In genomic region chr15:79348651-79349050, GRCm38 (mm10) we compare ENCODE assay signal across 8 mouse cellular contexts. TPM values are rescaled to one million over a fixed set of nuclear protein-coding genes. Genes with fewer than 3 reads are reported as not detected.
A peak's percentile ranks its signal among the peaks of the same experiment; 100 is the strongest.
DNase-seq lines count a peak whose midpoint lies in the region; ATAC-seq and TF ChIP-seq lines count a peak whose summit lies in the region.

No protein-coding gene starts in this region.

- peaks cover 27% of the 10 kb centered on the region for H3K4me1 ChIP-seq in kidney, embryonic 16.5 days (ENCODE audit: insufficient read depth, low read length)
- peaks cover 7% of the 10 kb centered on the region; the same call in 1 of the 2 replicates for H3K4me1 ChIP-seq in embryonic facial prominence, embryonic 11.5 days (ENCODE audit: control insufficient read depth, insufficient read depth, low read length)
- peaks cover 13% of the 10 kb centered on the region for H3K4me1 ChIP-seq in intestine, embryonic 14.5 days (replicated peaks; ENCODE audit: control insufficient read depth, insufficient read depth, low read length)
- no peaks in the 10 kb centered on the region for H3K4me1 ChIP-seq in midbrain, postnatal 0 days (ENCODE audit: insufficient read depth, low read length)

- no peak for DNase-seq in kidney, adult 9 months
- DNase-seq in embryonic facial prominence, embryonic 11.5 days (ENCODE audit: low spot score) = no peak
- no peak for DNase-seq in intestine, embryonic 14.5 days (ENCODE audit: low spot score)
- no peak for DNase-seq in midbrain, postnatal 0 days (ENCODE audit: low spot score)
- no peak for DNase-seq in adrenal gland, postnatal 25 days
- DNase-seq in thymus, postnatal 4 days = no peak
- DNase-seq in lung, postnatal 10 days = no peak

- peak overlapping the region; percentile 93; the same call in 1 of the 2 replicates for H3K27ac ChIP-seq in kidney, embryonic 16.5 days (ENCODE audit: low read length)
- no peak overlapping the region for H3K27ac ChIP-seq in embryonic facial prominence, embryonic 11.5 days (replicated peaks; ENCODE audit: low read depth, low read length)
- peak overlapping the region; percentile 99; the same call in 1 of the 2 replicates for H3K27ac ChIP-seq in intestine, embryonic 14.5 days (ENCODE audit: low read depth)
- H3K27ac ChIP-seq in midbrain, postnatal 0 days (ENCODE audit: low read depth, low read length) = no peak overlapping the region

- 49% methylated on average over 8 of the region's 8 CpGs for WGBS in kidney, embryonic 16.5 days
- 69% methylated on average over 8 of the region's 8 CpGs for WGBS in embryonic facial prominence, embryonic 11.5 days
- WGBS in intestine, embryonic 14.5 days = 45% methylated on average over 8 of the region's 8 CpGs
- WGBS in midbrain, postnatal 0 days = 72% methylated on average over 8 of the region's 8 CpGs

- no peaks in the 10 kb centered on the region for H3K36me3 ChIP-seq in kidney, embryonic 16.5 days (ENCODE audit: insufficient read depth, low read length)
- H3K36me3 ChIP-seq in embryonic facial prominence, embryonic 11.5 days (replicated peaks; ENCODE audit: control insufficient read depth, insufficient read depth, low read depth, low read length) = no peaks in the 10 kb centered on the region
- H3K36me3 ChIP-seq in intestine, embryonic 14.5 days (ENCODE audit: control insufficient read depth, insufficient read depth, low read length) = no peaks in the 10 kb centered on the region
- no peaks in the 10 kb centered on the region for H3K36me3 ChIP-seq in midbrain, postnatal 0 days (ENCODE audit: insufficient read depth, low read length)

- H3K4me3 ChIP-seq in kidney, embryonic 16.5 days (ENCODE audit: low read length) = peak overlapping the region; percentile 69
- peak overlapping the region; percentile 77; the same call in 1 of the 2 replicates for H3K4me3 ChIP-seq in embryonic facial prominence, embryonic 11.5 days (ENCODE audit: low read depth, low read length)
- peak overlapping the region; percentile 73 for H3K4me3 ChIP-seq in intestine, embryonic 14.5 days (ENCODE audit: low read depth, low read length)
- peak overlapping the region; percentile 69 for H3K4me3 ChIP-seq in midbrain, postnatal 0 days (ENCODE audit: low read depth, low read length)

- H3K27me3 ChIP-seq in kidney, embryonic 16.5 days (ENCODE audit: insufficient read depth, low read length) = no peaks in the 10 kb centered on the region; the same call in 1 of the 2 replicates
- H3K27me3 ChIP-seq in embryonic facial prominence, embryonic 11.5 days (ENCODE audit: control insufficient read depth, insufficient read depth, low read length) = no peaks in the 10 kb centered on the region; the same call in 1 of the 2 replicates
- no peaks in the 10 kb centered on the region for H3K27me3 ChIP-seq in intestine, embryonic 14.5 days (replicated peaks; ENCODE audit: control insufficient read depth, insufficient read depth, low read length)
- H3K27me3 ChIP-seq in midbrain, postnatal 0 days (ENCODE audit: insufficient read depth, low read length) = 0 out of 2 replicates have a peak, but pooled peaks cover 6% of the 10 kb centered on the region

- TF ChIP-seq CTCF in midbrain, postnatal 0 days (IDR thresholded peaks at IDR 0.05) = no peak

- peak overlapping the region; percentile 98 for H3K4me2 ChIP-seq in kidney, embryonic 16.5 days (replicated peaks; ENCODE audit: low read depth, low read length)
- H3K4me2 ChIP-seq in embryonic facial prominence, embryonic 11.5 days (ENCODE audit: low read depth, low read length) = peak overlapping the region; percentile 97; the same call in 1 of the 2 replicates
- peak overlapping the region; percentile 82 for H3K4me2 ChIP-seq in intestine, embryonic 14.5 days (ENCODE audit: low read length)
- peak overlapping the region; percentile 93 for H3K4me2 ChIP-seq in midbrain, postnatal 0 days (ENCODE audit: low read depth, low read length, poor library complexity, severe bottlenecking)

- no peaks in the 10 kb centered on the region for H3K9me3 ChIP-seq in kidney, embryonic 16.5 days (ENCODE audit: low read length)
- H3K9me3 ChIP-seq in embryonic facial prominence, embryonic 11.5 days (replicated peaks; ENCODE audit: control insufficient read depth, low read length) = no peaks in the 10 kb centered on the region
- no peaks in the 10 kb centered on the region for H3K9me3 ChIP-seq in intestine, embryonic 14.5 days (ENCODE audit: control insufficient read depth, low read length)
- no peaks in the 10 kb centered on the region for H3K9me3 ChIP-seq in midbrain, postnatal 0 days (ENCODE audit: low read length)

- peak overlapping the region; percentile 76 for H3K9ac ChIP-seq in kidney, embryonic 16.5 days (replicated peaks; ENCODE audit: low read length)
- H3K9ac ChIP-seq in embryonic facial prominence, embryonic 11.5 days (replicated peaks; ENCODE audit: low read length) = peak overlapping the region; percentile 69; the same call in 1 of the 2 replicates
- H3K9ac ChIP-seq in intestine, embryonic 14.5 days (ENCODE audit: low read length) = peak overlapping the region; percentile 87
- no peak overlapping the region for H3K9ac ChIP-seq in midbrain, postnatal 0 days (replicated peaks; ENCODE audit: low read length, poor library complexity, severe bottlenecking)

- ATAC-seq in kidney, embryonic 16.5 days (ENCODE audit: low FRiP score, low TSS enrichment) = no peak; the same call in 1 of the 2 replicates
- ATAC-seq in embryonic facial prominence, embryonic 11.5 days (replicated peaks; ENCODE audit: insufficient number of reproducible peaks, low FRiP score, low TSS enrichment, low read depth) = peak; percentile 19; the same call in 1 of the 2 replicates
- 0 out of 2 replicates have a peak, but pooled peaks have one; percentile 5 for ATAC-seq in intestine, embryonic 14.5 days (replicated peaks; ENCODE audit: low FRiP score, low TSS enrichment, low read depth)
- ATAC-seq in midbrain, postnatal 0 days (ENCODE audit: low FRiP score) = 0 out of 2 replicates have a peak, but pooled peaks have one; percentile 13

RNA-seq across cellular contexts. Expression of gene Maff, which starts 2.2 kb away (rescaled TPM):
- 3.7 and 4.0 TPM in 2 replicates for polyA plus RNA-seq in kidney, embryonic 16.5 days (2015; fragmentation: Nextera tagmentation; extraction: Ambion mirVana)
- polyA plus RNA-seq in embryonic facial prominence, embryonic 11.5 days (2014; fragmentation: Nextera tagmentation; extraction: Ambion mirVana) = 2.2 and 2.5 TPM in 2 replicates
- polyA plus RNA-seq in intestine, embryonic 14.5 days (2014; fragmentation: Nextera tagmentation; extraction: Ambion mirVana) = 6.4 and 8.9 TPM in 2 replicates
- total RNA-seq in midbrain, postnatal 0 days (2014; rRNA removed) = 4.0 and 5.4 TPM in 2 replicates
- 0.93 and 1.2 TPM in 2 replicates for polyA plus RNA-seq in midbrain, postnatal 0 days (2015; fragmentation: Nextera tagmentation; extraction: Ambion mirVana)
- total RNA-seq in adrenal gland, postnatal 25 days (2021) = 2.2 and 3.1 TPM in 2 replicates

RNA-seq across cellular contexts. Expression of gene Pla2g6, which starts 20.5 kb away (rescaled TPM):
- 18.3 and 21.1 TPM in 2 replicates for polyA plus RNA-seq in kidney, embryonic 16.5 days (2015; fragmentation: Nextera tagmentation; extraction: Ambion mirVana)
- 11.8 and 15.1 TPM in 2 replicates for polyA plus RNA-seq in embryonic facial prominence, embryonic 11.5 days (2014; fragmentation: Nextera tagmentation; extraction: Ambion mirVana)
- 17.0 and 20.7 TPM in 2 replicates for polyA plus RNA-seq in intestine, embryonic 14.5 days (2014; fragmentation: Nextera tagmentation; extraction: Ambion mirVana)
- 26.8 and 35.3 TPM in 2 replicates for total RNA-seq in midbrain, postnatal 0 days (2014; rRNA removed)
- polyA plus RNA-seq in midbrain, postnatal 0 days (2015; fragmentation: Nextera tagmentation; extraction: Ambion mirVana) = 14.5 and 17.6 TPM in 2 replicates
- total RNA-seq in adrenal gland, postnatal 25 days (2021) = 28.4 and 31.9 TPM in 2 replicates

RNA-seq across cellular contexts. Expression of gene Tmem184b, which starts 54.7 kb away (rescaled TPM):
- 75.0 and 80.5 TPM in 2 replicates for polyA plus RNA-seq in kidney, embryonic 16.5 days (2015; fragmentation: Nextera tagmentation; extraction: Ambion mirVana)
- polyA plus RNA-seq in embryonic facial prominence, embryonic 11.5 days (2014; fragmentation: Nextera tagmentation; extraction: Ambion mirVana) = 36.2 and 45.5 TPM in 2 replicates
- 53.0 and 56.6 TPM in 2 replicates for polyA plus RNA-seq in intestine, embryonic 14.5 days (2014; fragmentation: Nextera tagmentation; extraction: Ambion mirVana)
- total RNA-seq in midbrain, postnatal 0 days (2014; rRNA removed) = 54.9 and 75.7 TPM in 2 replicates
- polyA plus RNA-seq in midbrain, postnatal 0 days (2015; fragmentation: Nextera tagmentation; extraction: Ambion mirVana) = 30.1 and 33.3 TPM in 2 replicates
- total RNA-seq in adrenal gland, postnatal 25 days (2021) = 47.1 and 54.5 TPM in 2 replicates

Comparison
In these comparisons a context has a peak if more than half of its experiments do, and no peak if none do; other contexts are left out.
1. H3K27ac ChIP-seq: peak in kidney, embryonic 16.5 days (single experiment) and intestine, embryonic 14.5 days (single experiment); none in embryonic facial prominence, embryonic 11.5 days (single experiment) and midbrain, postnatal 0 days (single experiment).
2. Peak in every context shown above with its lines, with median percentiles within 50 percentile points of each other: H3K4me2 ChIP-seq and H3K4me3 ChIP-seq.